Mouse (Mus musculus): ENCODE results near the gene Ndufs4. TPM values are rescaled to one million over a fixed set of nuclear protein-coding genes. Genes with fewer than 3 reads are reported as not detected.
"Not testable (repeated sequence)": the region's sequence is repeated elsewhere in the genome, so short reads cannot be mapped to it uniquely, and the experiment has no call there.

Gene Ndufs4
- polyA plus RNA-seq, 1 experiment from 2014 or later = 413 TPM

DNA sequence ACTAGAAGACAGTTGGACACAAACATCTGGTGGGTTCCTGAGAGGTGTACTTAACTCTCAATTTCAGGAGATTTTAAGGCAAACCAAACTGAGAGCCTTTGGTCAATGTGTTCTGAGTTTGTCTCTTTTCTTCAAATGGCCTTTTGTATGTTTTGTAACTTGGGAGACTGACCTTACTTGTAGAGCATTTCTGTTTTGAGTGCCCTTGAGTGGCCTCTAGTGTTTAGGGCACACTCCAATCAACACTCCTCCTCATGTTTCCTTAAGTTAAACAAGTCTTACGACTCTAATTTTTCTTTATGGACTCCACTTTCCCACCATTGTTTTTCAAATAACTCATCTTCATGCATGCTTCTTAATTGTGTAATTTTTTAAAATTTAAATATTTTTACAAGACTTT is 98.6 kb downstream of the Ndufs4 start:
- ATAC-seq = no peak

DNA sequence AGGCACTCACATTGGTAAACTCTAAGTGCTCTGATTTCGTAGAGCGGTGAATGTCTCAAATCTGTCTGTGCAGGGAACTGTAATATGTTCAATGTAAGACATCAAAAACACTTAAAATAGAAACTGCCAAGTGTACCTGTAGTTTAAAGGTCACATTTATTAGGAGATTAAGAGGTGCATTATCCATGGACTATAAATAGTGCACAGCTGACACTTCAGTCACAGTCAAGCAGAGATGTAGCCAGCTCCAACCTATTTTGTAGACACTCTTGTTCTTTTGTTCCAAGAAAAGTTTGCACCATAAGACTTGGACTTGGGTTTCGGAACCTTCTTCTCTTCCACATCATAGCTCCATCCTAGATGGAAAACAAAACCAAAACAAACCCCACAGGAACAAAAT is 99.5 kb downstream of the Ndufs4 start:
- no peaks in the 10 kb centered on the region for H3K4me1 ChIP-seq (replicated peaks; ENCODE audit: control insufficient read depth, insufficient read depth, low read length)
- 91% methylated on average over 3 of the region's 3 CpGs for WGBS
- ATAC-seq = no peak
- peaks cover 12% of the 10 kb centered on the region for H3K36me3 ChIP-seq (ENCODE audit: control insufficient read depth, insufficient read depth)
- no peak overlapping the region for H3K9ac ChIP-seq (ENCODE audit: low read depth, low read length)
- no peak overlapping the region for H3K4me2 ChIP-seq (replicated peaks; ENCODE audit: low read depth)
- no peak overlapping the region for H3K4me3 ChIP-seq (ENCODE audit: low read depth, low read length)
- H3K27ac ChIP-seq (ENCODE audit: low read depth, low read length) = no peak overlapping the region
- no peaks in the 10 kb centered on the region for H3K9me3 ChIP-seq (ENCODE audit: control insufficient read depth)
- no peaks in the 10 kb centered on the region for H3K27me3 ChIP-seq (replicated peaks; ENCODE audit: control insufficient read depth, insufficient read depth, low read length)
- TF ChIP-seq CTCF (IDR thresholded peaks at IDR 0.05; ENCODE audit: low read depth) = no peak

More for the DNA sequence above, 98.6 kb downstream of the Ndufs4 start:
- Histone ChIP-seq H3K4me3 (ENCODE audit: low read depth, low read length) (no peak overlapping the region), H3K27me3 (replicated peaks; ENCODE audit: control insufficient read depth, insufficient read depth, low read length) (no peaks in the 10 kb centered on the region), H3K4me1 (replicated peaks; ENCODE audit: control insufficient read depth, insufficient read depth, low read length) (no peaks in the 10 kb centered on the region), H3K9ac (ENCODE audit: low read depth, low read length) (no peak overlapping the region), H3K36me3 (ENCODE audit: control insufficient read depth, insufficient read depth) (peaks cover 10% of the 10 kb centered on the region), H3K4me2 (replicated peaks; ENCODE audit: low read depth) (no peak overlapping the region), H3K27ac (ENCODE audit: low read depth, low read length) (no peak overlapping the region), H3K9me3 (ENCODE audit: control insufficient read depth) (no peaks in the 10 kb centered on the region)
- 82% methylated on average over 1 of the region's 1 CpGs for WGBS
- no peak for TF ChIP-seq CTCF (IDR thresholded peaks at IDR 0.05; ENCODE audit: low read depth)

DNA sequence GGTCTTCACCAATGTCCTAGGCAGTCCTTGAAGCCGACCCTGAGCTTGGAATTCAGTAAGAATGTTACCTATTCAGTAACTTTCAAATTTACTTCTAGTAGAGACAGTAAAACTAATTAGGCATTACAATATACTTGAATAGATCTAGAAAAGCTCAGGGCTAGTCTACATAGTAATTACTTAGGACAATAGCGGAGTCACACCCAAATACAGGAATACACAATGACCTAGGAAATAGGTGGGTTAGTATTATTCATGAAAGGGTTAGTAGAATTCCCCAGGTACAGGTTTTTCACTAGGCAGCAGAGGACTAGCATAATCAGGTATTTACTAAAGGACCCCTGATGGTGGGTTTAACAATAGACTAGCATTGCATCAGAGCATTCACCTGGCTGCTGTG is 109.4 kb downstream of the Ndufs4 start:
- H3K9ac ChIP-seq (ENCODE audit: low read depth, low read length); H3K9me3 ChIP-seq (ENCODE audit: control insufficient read depth); ATAC-seq; H3K27me3 ChIP-seq (replicated peaks; ENCODE audit: control insufficient read depth, insufficient read depth, low read length); H3K36me3 ChIP-seq (ENCODE audit: control insufficient read depth, insufficient read depth); H3K4me3 ChIP-seq (ENCODE audit: low read depth, low read length); H3K27ac ChIP-seq (ENCODE audit: low read depth, low read length); H3K4me1 ChIP-seq (replicated peaks; ENCODE audit: control insufficient read depth, insufficient read depth, low read length); H3K4me2 ChIP-seq (replicated peaks; ENCODE audit: low read depth): not testable (repeated sequence)
- 97% methylated on average over 2 of the region's 2 CpGs for WGBS

GRCm38 (mm10) chr13:114277277-114277676 is 110.8 kb downstream of the Ndufs4 start:
- no peak overlapping the region for H3K27ac ChIP-seq (ENCODE audit: low read depth, low read length)
- H3K4me1 ChIP-seq (replicated peaks; ENCODE audit: control insufficient read depth, insufficient read depth, low read length) = no peaks in the 10 kb centered on the region; the same call in 1 of the 2 replicates
- no peak overlapping the region for H3K9ac ChIP-seq (ENCODE audit: low read depth, low read length)
- H3K9me3 ChIP-seq (ENCODE audit: control insufficient read depth) = no peaks in the 10 kb centered on the region
- no peaks in the 10 kb centered on the region for H3K27me3 ChIP-seq (replicated peaks; ENCODE audit: control insufficient read depth, insufficient read depth, low read length)
- 91% methylated on average over 5 of the region's 5 CpGs for WGBS
- H3K4me2 ChIP-seq (replicated peaks; ENCODE audit: low read depth) = no peak overlapping the region
- H3K4me3 ChIP-seq (ENCODE audit: low read depth, low read length) = no peak overlapping the region
- TF ChIP-seq CTCF (IDR thresholded peaks at IDR 0.05; ENCODE audit: low read depth) = no peak
- ATAC-seq = no peak
- no peaks in the 10 kb centered on the region for H3K36me3 ChIP-seq (ENCODE audit: control insufficient read depth, insufficient read depth)

DNA sequence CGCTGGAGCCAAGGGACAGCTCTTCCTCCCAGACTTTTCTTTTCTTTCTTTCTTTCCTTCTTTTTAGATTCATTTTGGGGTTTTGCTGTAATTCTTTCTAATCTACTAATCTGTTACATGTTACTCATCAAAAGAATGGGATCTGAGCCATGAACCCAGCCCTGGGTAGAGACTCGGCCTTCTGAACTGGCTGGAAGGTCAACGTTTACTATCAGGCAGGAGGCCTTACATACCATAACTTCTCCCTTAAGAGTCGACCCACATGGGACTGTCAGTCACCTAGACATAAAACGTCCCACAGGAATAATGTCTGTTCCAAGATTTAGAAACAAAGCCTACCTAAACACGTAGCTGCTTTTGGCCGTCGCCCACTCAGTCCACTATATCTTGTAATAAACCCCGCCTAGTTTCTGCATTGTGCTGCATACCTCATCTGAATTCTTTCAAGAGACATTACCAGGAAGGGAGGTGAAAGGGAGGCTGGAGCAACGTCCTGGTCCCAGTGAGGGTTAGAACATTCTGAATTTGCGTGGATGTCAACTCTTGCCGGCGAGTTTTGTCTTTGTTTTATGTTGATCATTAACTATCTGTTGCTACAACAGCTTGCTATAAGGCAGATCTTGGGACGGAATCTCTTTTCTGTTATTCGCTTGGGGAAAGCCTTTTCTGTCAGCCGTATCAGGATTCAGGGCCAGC is 116.5 kb downstream of the Ndufs4 start:
- Histone ChIP-seq H3K4me3 (ENCODE audit: low read depth, low read length) (no peak overlapping the region), H3K36me3 (ENCODE audit: control insufficient read depth, insufficient read depth) (no peaks in the 10 kb centered on the region), H3K9me3 (ENCODE audit: control insufficient read depth) (no peaks in the 10 kb centered on the region), H3K9ac (ENCODE audit: low read depth, low read length) (no peak overlapping the region), H3K27me3 (replicated peaks; ENCODE audit: control insufficient read depth, insufficient read depth, low read length) (no peaks in the 10 kb centered on the region), H3K4me1 (replicated peaks; ENCODE audit: control insufficient read depth, insufficient read depth, low read length) (no peaks in the 10 kb centered on the region; the same call in 1 of the 2 replicates), H3K27ac (ENCODE audit: low read depth, low read length) (no peak overlapping the region; the same call in 1 of the 2 replicates), H3K4me2 (replicated peaks; ENCODE audit: low read depth) (peak overlapping the region; percentile 33)
- 44% methylated on average over 16 of the region's 16 CpGs for WGBS
- no peak for ATAC-seq
- no peak for TF ChIP-seq CTCF (IDR thresholded peaks at IDR 0.05; ENCODE audit: low read depth)

- no peak for TF ChIP-seq CTCF (IDR thresholded peaks at IDR 0.05; ENCODE audit: low read depth)
- no peaks in the 10 kb centered on the region; the same call in 1 of the 2 replicates for H3K4me1 ChIP-seq (replicated peaks; ENCODE audit: control insufficient read depth, insufficient read depth, low read length)
- H3K9ac ChIP-seq (ENCODE audit: low read depth, low read length) = no peak overlapping the region
- H3K4me2 ChIP-seq (replicated peaks; ENCODE audit: low read depth) = no peak overlapping the region
- H3K4me3 ChIP-seq (ENCODE audit: low read depth, low read length) = no peak overlapping the region
- 79% methylated on average over 9 of the region's 9 CpGs for WGBS
- no peak overlapping the region for H3K27ac ChIP-seq (ENCODE audit: low read depth, low read length)
- no peaks in the 10 kb centered on the region for H3K27me3 ChIP-seq (replicated peaks; ENCODE audit: control insufficient read depth, insufficient read depth, low read length)
- H3K9me3 ChIP-seq (ENCODE audit: control insufficient read depth) = no peaks in the 10 kb centered on the region
- ATAC-seq = no peak
- H3K36me3 ChIP-seq (ENCODE audit: control insufficient read depth, insufficient read depth) = no peaks in the 10 kb centered on the region
These were observed 120.3 kb downstream of the Ndufs4 start for GRCm38 (mm10) chr13:114267741-114268140.

All from intestine, postnatal 0 days (tissue).